Mouse (Mus musculus) midbrain, embryonic 12.5 days (tissue): ENCODE measurements around the gene Btrc. TPM values are rescaled to one million over a fixed set of nuclear protein-coding genes. Genes with fewer than 3 reads are reported as not detected.
"Not testable (repeated sequence)": the region's sequence is repeated elsewhere in the genome, so short reads cannot be mapped to it uniquely, and the experiment has no call there.

Experiments used
- ATAC-seq: fragments of 200-750 bp; cut with Nextera tagmentation; 2 replicates; pipeline ENCODE4 v1.8.0; 2017; ENCODE audit warnings: low read depth, moderate TSS enrichment, moderate library complexity; ENCODE audit not compliant: low FRiP score
- H3K27ac ChIP-seq: fragments of 300-500 bp; sonication (generic); replicated peaks from 2 replicates; pipeline ENCODE4 v1.5.1; 2016; ENCODE audit warnings: mild to moderate bottlenecking
- H3K27me3 ChIP-seq: fragments of 300-500 bp; sonication (generic); 2 replicates; pipeline ENCODE4 v1.6.1; 2016; ENCODE audit warnings: mild to moderate bottlenecking
- H3K36me3 ChIP-seq: fragments of 300-500 bp; sonication (generic); 2 replicates; pipeline ENCODE4 v1.6.1; 2016
- H3K4me1 ChIP-seq: fragments of 300-500 bp; sonication (generic); 2 replicates; pipeline ENCODE4 v1.6.1; 2016
- H3K4me2 ChIP-seq: fragments of 300-500 bp; sonication (generic); replicated peaks from 2 replicates; pipeline ENCODE4 v1.6.1; 2016; ENCODE audit warnings: mild to moderate bottlenecking, moderate library complexity
- H3K4me3 ChIP-seq: fragments of 300-500 bp; sonication (generic); 2 replicates; pipeline ENCODE4 v1.5.1; 2016; ENCODE audit warnings: mild to moderate bottlenecking
- H3K9ac ChIP-seq: fragments of 300-500 bp; sonication (generic); replicated peaks from 2 replicates; pipeline ENCODE4 v1.6.1; 2016; ENCODE audit warnings: mild to moderate bottlenecking, moderate library complexity
- H3K9me3 ChIP-seq: fragments of 300-500 bp; sonication (generic); 2 replicates; pipeline ENCODE4 v1.6.1; 2016; ENCODE audit warnings: mild to moderate bottlenecking
- WGBS: fragments of 180-500 bp; shearing (Covaris S2); methylation state at CpG from one replicate; pipeline ENCODE4 v1.1.7; 2016; 5-methylcytosine and 5-hydroxymethylcytosine counted together
- polyA plus RNA-seq: library from polyadenylated mRNA; unstranded; fragments of >200 nt; fragmentation: Nextera tagmentation; extraction: Ambion mirVana; gene quantifications from 2 replicates; pipeline ENCODE4 v1.2.1, GENCODE M21; 2016

The Btrc gene
- 56.5 and 58.7 TPM in 2 replicates for polyA plus RNA-seq

DNA sequence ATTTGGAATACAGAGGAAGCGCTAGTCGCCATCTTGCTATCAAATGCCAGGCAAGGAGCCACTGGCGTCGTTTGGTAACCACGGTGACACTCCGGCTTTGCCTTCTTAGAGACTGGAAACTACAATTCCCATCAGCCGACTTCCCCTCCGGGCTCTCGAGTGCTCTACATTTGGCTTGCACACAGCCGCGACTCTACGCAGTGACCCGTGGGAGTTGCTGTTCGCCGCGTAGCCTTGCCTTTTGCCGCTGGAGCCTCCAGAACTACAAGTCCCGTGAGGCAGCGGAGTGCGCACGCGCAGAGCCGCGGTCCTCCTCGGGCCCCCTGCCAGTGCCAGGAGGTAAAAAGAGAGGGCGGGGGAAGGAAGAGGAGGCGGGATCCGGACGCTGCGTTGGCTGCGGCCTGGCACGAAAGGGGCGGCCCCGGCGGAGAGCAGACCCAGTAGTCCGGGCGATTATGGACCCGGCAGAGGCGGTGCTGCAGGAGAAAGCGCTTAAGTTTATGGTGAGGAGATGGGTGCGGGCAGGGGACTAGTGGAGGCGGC, at the start of gene Btrc:
Gene Btrc (plus strand): TSS at position 351 of the 543 bp plus-strand sequence.
- 0 out of 2 replicates have a peak, but pooled peaks cover 3% of the 10 kb centered on the region for H3K36me3 ChIP-seq
- under 1% methylated on average over 42 of the region's 42 CpGs for WGBS

DNA sequence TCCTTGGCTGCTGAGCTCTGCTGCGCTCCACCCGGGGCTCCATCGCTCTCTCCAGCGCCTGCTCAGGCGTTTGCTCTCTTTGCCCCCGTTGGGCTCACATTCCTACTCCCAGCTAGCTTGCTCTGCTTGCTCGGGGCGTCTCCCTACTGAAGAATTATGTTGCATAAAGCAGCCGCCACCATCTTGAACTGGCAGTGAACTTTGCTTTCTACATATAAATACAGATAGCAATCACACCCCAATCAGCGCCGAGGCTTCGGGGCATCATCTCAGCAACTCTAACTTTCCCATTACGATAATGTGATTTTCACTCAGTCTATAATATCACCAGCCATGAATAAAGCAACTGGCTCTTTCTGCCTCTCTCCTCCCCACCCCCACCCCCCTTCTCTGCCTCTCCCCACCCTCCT, 46.1 kb upstream of the Btrc start:
- Histone ChIP-seq H3K27me3 (peaks cover 75% of the 10 kb centered on the region), H3K27ac (no peak overlapping the region; the same call in 1 of the 2 replicates), H3K36me3 (no peaks in the 10 kb centered on the region), H3K4me2 (no peak overlapping the region), H3K9me3 (no peaks in the 10 kb centered on the region), H3K4me1 (peaks cover 24% of the 10 kb centered on the region), H3K4me3 (no peak overlapping the region), H3K9ac (no peak overlapping the region)
- no peak for ATAC-seq
- 37% methylated on average over 13 of the region's 13 CpGs for WGBS

More for the DNA sequence above, at the start of gene Btrc:
- Histone ChIP-seq H3K4me1 (peaks cover 9% of the 10 kb centered on the region), H3K27ac (peak within 1 kb of the TSS; percentile 95), H3K9ac (peak within 1 kb of the TSS; percentile 75), H3K4me2 (peak within 1 kb of the TSS; percentile 73), H3K4me3 (peak within 1 kb of the TSS; percentile 64), H3K27me3 (peaks cover 3% of the 10 kb centered on the region; the same call in 1 of the 2 replicates), H3K9me3 (no peaks in the 10 kb centered on the region)
- ATAC-seq = peak; percentile 99

DNA sequence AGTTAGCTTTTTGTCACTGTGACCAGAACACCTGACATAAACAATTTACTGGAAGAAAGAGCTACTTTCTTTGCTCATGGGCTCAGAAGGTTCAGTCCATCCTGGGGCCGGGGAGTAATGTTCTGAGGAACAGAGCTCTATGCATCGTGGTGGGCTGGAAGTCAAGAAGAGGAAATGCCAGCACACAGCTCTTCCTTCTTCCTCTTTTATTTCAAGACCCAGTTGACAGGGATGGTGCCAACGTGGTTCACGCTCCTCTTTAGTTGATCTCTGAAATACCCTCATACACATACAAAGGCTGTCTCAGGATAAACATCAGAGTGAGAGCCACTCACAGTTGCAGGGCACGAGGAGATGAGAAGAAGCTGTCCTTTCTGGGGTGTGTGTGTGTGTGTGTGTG, 42.5 kb upstream of the Btrc start:
- Histone ChIP-seq H3K4me2 (no peak overlapping the region), H3K27ac (no peak overlapping the region), H3K4me1 (peaks cover 10% of the 10 kb centered on the region), H3K9me3 (no peaks in the 10 kb centered on the region), H3K27me3 (peaks cover 41% of the 10 kb centered on the region), H3K4me3 (no peak overlapping the region), H3K9ac (no peak overlapping the region), H3K36me3 (no peaks in the 10 kb centered on the region)
- WGBS = 83% methylated on average over 5 of the region's 5 CpGs
- ATAC-seq = no peak

DNA sequence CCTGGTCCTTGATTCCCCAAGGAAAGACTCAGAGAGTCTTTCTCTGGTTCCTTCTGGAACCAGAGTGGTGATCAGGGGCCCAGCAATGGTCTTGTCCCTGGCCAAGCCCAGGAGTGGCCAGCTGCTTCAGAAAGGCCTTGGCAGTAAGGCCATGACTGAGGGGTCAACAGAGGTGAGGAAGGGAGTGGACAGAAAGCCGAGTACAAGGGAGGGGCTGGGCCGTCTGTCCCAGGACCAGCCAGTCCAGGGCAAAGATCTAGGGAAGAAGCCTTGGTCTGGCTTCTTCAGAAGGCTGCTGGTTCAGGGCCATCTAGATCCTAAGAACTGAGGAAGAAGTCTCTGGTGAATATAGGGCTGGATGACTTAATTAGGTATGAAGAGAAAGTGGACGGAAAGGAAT, 34.5 kb upstream of the Btrc start:
- no peak overlapping the region for H3K4me2 ChIP-seq
- H3K9me3 ChIP-seq = no peaks in the 10 kb centered on the region
- 29% methylated on average over 3 of the region's 3 CpGs for WGBS
- H3K4me3 ChIP-seq = no peak overlapping the region
- no peaks in the 10 kb centered on the region for H3K36me3 ChIP-seq
- H3K4me1 ChIP-seq = peaks cover 22% of the 10 kb centered on the region
- H3K9ac ChIP-seq = no peak overlapping the region
- H3K27ac ChIP-seq = no peak overlapping the region
- H3K27me3 ChIP-seq = peaks cover 55% of the 10 kb centered on the region
- no peak for ATAC-seq

DNA sequence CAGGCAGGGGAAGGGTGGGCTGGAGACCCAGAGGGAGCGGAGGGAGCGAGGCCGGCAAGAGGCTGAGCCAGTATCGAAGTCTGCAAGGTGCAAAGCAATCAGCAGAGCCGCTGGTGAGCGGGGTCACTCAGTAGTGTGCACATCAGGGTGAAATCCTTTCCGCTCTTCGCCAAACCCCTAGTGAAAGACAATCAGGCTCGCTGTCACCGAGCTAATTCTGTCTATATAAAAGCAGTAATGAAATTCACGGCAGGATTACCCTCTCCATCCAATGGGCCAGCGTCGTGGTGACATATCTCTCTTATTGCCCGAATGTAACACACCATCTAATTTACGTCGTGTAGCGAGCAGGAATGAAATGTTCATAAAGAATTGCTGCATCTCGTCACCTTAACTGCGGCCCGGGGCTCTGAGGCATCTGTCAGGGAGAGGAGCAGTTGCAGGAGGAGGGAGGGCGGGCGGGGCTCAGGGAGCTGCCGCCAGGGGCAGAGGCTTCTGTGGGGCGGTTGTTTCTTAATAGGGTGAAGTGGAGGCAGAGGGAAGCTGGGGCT, 33.7 kb upstream of the Btrc start:
- Histone ChIP-seq H3K9ac (peak overlapping the region; percentile 26), H3K9me3 (no peaks in the 10 kb centered on the region), H3K27ac (peak overlapping the region; percentile 54; the same call in 1 of the 2 replicates), H3K4me3 (peak overlapping the region; percentile 25), H3K4me2 (peak overlapping the region; percentile 47), H3K36me3 (no peaks in the 10 kb centered on the region), H3K27me3 (peaks cover 55% of the 10 kb centered on the region), H3K4me1 (peaks cover 22% of the 10 kb centered on the region)
- 3% methylated on average over 24 of the region's 24 CpGs for WGBS
- peak; percentile 44 for ATAC-seq

DNA sequence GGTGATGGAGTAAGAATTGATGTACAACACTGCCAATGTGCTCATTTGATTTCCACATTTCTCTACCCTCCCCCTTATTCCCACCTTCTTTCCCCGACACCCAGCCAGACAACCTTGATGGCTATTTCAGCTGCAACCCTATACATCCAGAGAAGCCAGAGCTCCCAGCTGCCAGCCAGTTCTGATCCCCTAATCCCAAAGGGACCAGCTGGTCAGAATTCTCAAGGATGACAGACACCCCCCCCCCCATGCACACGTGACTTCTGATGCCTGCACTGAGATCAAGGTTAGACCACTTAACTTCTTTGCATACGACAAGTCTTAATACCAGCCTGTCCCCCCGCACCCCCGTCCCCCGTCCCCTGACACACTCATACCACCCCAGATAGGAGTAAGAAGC, 26.8 kb upstream of the Btrc start:
- H3K4me1 ChIP-seq = peaks cover 14% of the 10 kb centered on the region
- ATAC-seq = no peak
- H3K4me2 ChIP-seq = no peak overlapping the region
- H3K9me3 ChIP-seq = no peaks in the 10 kb centered on the region
- no peaks in the 10 kb centered on the region for H3K36me3 ChIP-seq
- H3K27me3 ChIP-seq = peaks cover 13% of the 10 kb centered on the region
- no peak overlapping the region for H3K9ac ChIP-seq
- 76% methylated on average over 6 of the region's 6 CpGs for WGBS
- H3K4me3 ChIP-seq = no peak overlapping the region
- H3K27ac ChIP-seq = 0 out of 2 replicates have a peak overlapping the region, but pooled peaks have one; percentile 80

DNA sequence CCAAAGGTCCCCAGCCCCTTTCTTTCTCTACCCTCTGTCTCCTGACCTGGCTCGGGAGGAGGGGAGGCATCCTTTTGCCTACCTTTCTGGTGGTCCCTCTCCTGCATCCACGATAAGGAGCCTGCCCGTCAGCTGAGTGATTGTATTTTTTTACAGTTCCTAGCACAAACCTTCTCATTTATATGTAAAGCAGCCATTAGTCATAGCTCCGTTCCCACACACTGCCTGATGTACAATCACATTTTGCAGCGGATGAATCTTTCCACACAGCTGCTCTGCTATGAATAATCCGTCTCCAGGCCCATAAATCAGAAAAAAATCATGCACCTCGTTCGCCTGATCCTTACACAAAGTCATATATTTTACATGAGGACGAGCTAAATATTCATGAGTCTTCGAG, 25.4 kb upstream of the Btrc start:
- Histone ChIP-seq H3K36me3 (no peaks in the 10 kb centered on the region), H3K27me3 (0 out of 2 replicates have a peak, but pooled peaks cover 6% of the 10 kb centered on the region), H3K4me1 (peaks cover 14% of the 10 kb centered on the region), H3K9me3 (no peaks in the 10 kb centered on the region), H3K9ac (no peak overlapping the region), H3K27ac (peak overlapping the region; percentile 80), H3K4me3 (no peak overlapping the region), H3K4me2 (peak overlapping the region; percentile 9; the same call in 1 of the 2 replicates)
- no peak for ATAC-seq
- 45% methylated on average over 10 of the region's 10 CpGs for WGBS

DNA sequence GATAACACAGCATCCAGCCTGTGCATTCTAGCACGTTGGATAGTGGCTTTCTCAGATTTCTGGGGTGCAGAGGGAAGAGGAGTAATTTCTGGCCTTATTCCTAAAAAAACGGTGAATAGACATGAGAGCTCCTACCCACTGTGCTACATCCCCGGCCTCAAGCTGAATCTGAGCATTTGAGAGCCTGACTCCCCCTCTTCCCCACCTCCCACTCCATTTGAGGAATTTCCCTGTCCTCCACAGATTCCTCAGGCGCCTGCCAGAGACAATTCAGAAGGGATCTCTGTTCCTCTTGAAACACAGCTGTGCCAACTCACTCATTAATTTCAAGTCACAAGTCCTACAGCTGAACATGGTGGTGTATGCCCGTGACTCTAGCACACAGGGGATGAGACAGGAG, 19.6 kb upstream of the Btrc start:
- Histone ChIP-seq H3K36me3 (no peaks in the 10 kb centered on the region), H3K4me1 (no peaks in the 10 kb centered on the region), H3K4me2 (no peak overlapping the region), H3K9ac (no peak overlapping the region), H3K9me3 (no peaks in the 10 kb centered on the region), H3K27ac (no peak overlapping the region), H3K4me3 (no peak overlapping the region), H3K27me3 (no peaks in the 10 kb centered on the region)
- 68% methylated on average over 5 of the region's 5 CpGs for WGBS
- no peak for ATAC-seq

DNA sequence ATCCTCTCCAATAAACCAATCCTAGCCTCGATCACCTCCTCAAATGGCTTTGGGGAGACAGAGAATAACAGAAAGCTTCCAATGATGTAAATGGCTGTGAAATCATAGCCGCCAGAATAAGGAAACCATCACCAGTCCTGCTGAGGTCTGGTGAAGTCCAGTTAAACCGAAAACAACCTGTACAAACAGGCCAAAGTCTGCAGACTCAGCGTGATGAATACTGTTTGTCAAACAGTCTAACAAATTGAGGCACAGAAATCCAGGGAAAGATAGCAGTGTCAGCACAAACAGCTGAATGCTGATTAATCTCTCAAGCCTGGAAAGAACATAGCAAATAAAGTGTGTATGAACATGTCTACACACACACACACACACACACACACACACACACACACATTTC, 15.3 kb upstream of the Btrc start:
- Histone ChIP-seq H3K27ac (no peak overlapping the region), H3K36me3 (no peaks in the 10 kb centered on the region), H3K27me3 (no peaks in the 10 kb centered on the region; the same call in 1 of the 2 replicates), H3K4me1 (no peaks in the 10 kb centered on the region), H3K9ac (no peak overlapping the region), H3K4me2 (no peak overlapping the region), H3K4me3 (no peak overlapping the region), H3K9me3 (no peaks in the 10 kb centered on the region)
- ATAC-seq = no peak
- WGBS = 74% methylated on average over 4 of the region's 4 CpGs

DNA sequence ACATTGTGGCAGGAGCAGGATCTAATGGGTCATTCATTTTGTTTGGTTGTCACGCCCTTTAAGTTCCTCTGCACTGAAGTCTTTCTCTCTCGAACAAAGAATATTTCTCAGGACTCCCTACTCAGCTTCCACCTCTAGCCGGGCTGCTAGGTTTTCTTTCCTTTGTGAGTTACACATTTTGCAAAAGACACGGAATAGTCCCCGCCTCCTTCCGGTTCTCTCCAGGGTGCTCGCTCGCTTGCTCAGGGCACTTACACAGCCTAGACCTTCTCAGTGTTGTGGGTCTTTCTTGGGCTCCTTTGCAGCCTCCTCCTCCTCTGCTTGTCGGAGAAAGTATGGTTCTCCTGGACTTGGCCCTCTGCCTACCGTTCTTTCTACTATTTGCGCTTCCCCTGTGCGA, 13.1 kb upstream of the Btrc start:
- H3K9me3 ChIP-seq = no peaks in the 10 kb centered on the region
- ATAC-seq = no peak
- no peak overlapping the region for H3K9ac ChIP-seq
- H3K4me3 ChIP-seq = no peak overlapping the region
- no peak overlapping the region for H3K27ac ChIP-seq
- WGBS = 74% methylated on average over 12 of the region's 12 CpGs
- H3K4me2 ChIP-seq = no peak overlapping the region
- no peaks in the 10 kb centered on the region for H3K36me3 ChIP-seq
- H3K4me1 ChIP-seq = no peaks in the 10 kb centered on the region
- no peaks in the 10 kb centered on the region; the same call in 1 of the 2 replicates for H3K27me3 ChIP-seq

DNA sequence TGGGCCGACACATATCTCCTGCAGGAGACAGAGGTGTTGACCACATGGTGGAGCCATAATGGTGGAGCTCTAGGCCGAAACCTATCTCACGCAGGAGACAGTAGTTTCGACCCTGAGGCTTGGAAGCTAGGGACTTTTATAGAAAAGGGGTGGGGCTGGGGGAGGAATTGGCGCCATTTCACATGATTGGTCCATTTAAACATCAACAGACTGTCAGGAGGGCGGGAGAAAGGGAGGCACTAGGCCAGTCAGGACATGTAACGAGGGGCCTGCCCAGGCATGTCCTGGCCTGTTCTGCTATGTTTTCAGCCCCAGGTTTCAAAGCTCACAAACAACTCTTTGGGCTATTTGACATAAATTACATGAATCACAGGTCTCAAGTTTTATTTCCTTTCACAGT, 10.8 kb upstream of the Btrc start:
- ATAC-seq, H3K4me2 ChIP-seq, H3K9ac ChIP-seq, H3K4me1 ChIP-seq, H3K27me3 ChIP-seq, H3K27ac ChIP-seq, H3K9me3 ChIP-seq, H3K4me3 ChIP-seq, H3K36me3 ChIP-seq: not testable (repeated sequence)
- 94% methylated on average over 7 of the region's 7 CpGs for WGBS

DNA sequence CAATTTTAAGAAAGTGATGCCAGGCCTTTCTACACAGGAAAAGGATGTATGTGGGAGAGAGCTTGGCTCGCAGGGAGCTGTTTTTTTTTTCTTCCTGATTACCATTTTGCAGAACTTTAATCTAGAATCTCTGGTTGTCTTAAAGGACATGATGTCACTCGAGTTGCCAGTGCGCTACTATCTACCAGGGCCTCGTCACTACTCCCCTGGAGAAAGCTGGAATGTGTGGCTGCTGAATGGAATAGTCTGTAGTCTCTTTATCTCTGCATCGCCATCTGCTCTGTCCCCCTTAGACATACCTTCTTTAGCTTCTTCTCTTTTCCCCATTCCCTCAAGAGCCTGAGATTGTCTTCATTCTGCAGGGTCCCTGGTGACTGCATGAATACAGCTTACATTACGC, 7.9 kb upstream of the Btrc start:
- H3K9me3 ChIP-seq = no peaks in the 10 kb centered on the region
- no peaks in the 10 kb centered on the region for H3K36me3 ChIP-seq
- no peak overlapping the region for H3K9ac ChIP-seq
- H3K27me3 ChIP-seq = peaks cover 4% of the 10 kb centered on the region; the same call in 1 of the 2 replicates
- no peak overlapping the region for H3K4me2 ChIP-seq
- no peak overlapping the region for H3K27ac ChIP-seq
- no peak for ATAC-seq
- no peaks in the 10 kb centered on the region for H3K4me1 ChIP-seq
- 83% methylated on average over 6 of the region's 6 CpGs for WGBS
- no peak overlapping the region for H3K4me3 ChIP-seq
